29 mouse cellular contexts compared by ENCODE assay signal in genomic region chr10:116272156-116272555, GRCm38 (mm10). TPM values are rescaled to one million over a fixed set of nuclear protein-coding genes. Genes with fewer than 3 reads are reported as not detected.
A peak's percentile ranks its signal among the peaks of the same experiment; 100 is the strongest.
DNase-seq lines count a peak whose midpoint lies in the region; ATAC-seq and TF ChIP-seq lines count a peak whose summit lies in the region.
"Had no signal": no experiment of that assay in that cellular context is flagged by ENCODE, and none has a peak within 500 bp of the region (broad histone marks: within the 10 kb centered on the region; RNA-seq: fewer than 3 reads in every experiment).

No protein-coding gene starts in this region.

- no peak for TF ChIP-seq POLR2A in heart, adult 2 months (IDR thresholded peaks at IDR 0.05; ENCODE audit: insufficient read depth, low read depth, low read length)

- WGBS in heart, adult 2 months: 57% methylated on average over 3 of the region's 3 CpGs
- 46% methylated on average over 3 of the region's 3 CpGs for WGBS in heart, embryonic 13.5 days
- WGBS in kidney, postnatal 0 days: 70% methylated on average over 3 of the region's 3 CpGs

- TF ChIP-seq EP300 in heart, adult 2 months (IDR thresholded peaks at IDR 0.05; ENCODE audit: insufficient read depth, low read depth, low read length): no peak

- H3K4me1 ChIP-seq in heart, adult 2 months (ENCODE audit: control insufficient read depth, insufficient read depth, low read length): peaks cover 15% of the 10 kb centered on the region
- H3K4me1 ChIP-seq in heart, embryonic 13.5 days: peaks cover 40% of the 10 kb centered on the region
- peaks cover 12% of the 10 kb centered on the region; the same call in 1 of the 2 replicates for H3K4me1 ChIP-seq in kidney, postnatal 0 days (replicated peaks; ENCODE audit: insufficient read depth, low read length)
- H3K4me1 ChIP-seq: embryonic facial prominence, embryonic 12.5 days; embryonic facial prominence, embryonic 15.5 days had no signal

- no peaks in the 10 kb centered on the region for H3K79me2 ChIP-seq in heart, adult 2 months (replicated peaks; ENCODE audit: control insufficient read depth, insufficient read depth, low read length)

- H3K9me3 ChIP-seq in heart, embryonic 13.5 days: no peaks in the 10 kb centered on the region
- H3K9me3 ChIP-seq in kidney, postnatal 0 days (replicated peaks; ENCODE audit: low read length): no peaks in the 10 kb centered on the region
- H3K9me3 ChIP-seq: embryonic facial prominence, embryonic 12.5 days; embryonic facial prominence, embryonic 15.5 days; heart, embryonic 15.5 days; hindbrain, embryonic 10.5 days; hindbrain, embryonic 13.5 days; intestine, embryonic 15.5 days had no signal

- no peak for ATAC-seq in heart, embryonic 13.5 days (ENCODE audit: extremely low read depth, insufficient number of reproducible peaks, low FRiP score, low TSS enrichment)
- no peak for ATAC-seq in kidney, postnatal 0 days (replicated peaks; ENCODE audit: low FRiP score, low read depth)
- ATAC-seq: CD4-positive, CD25-positive, alpha-beta regulatory T cell, adult 4 months; forebrain, embryonic 14.5 days; forebrain, postnatal 0 days; hindbrain, embryonic 16.5 days; intestine, embryonic 15.5 days had no signal

- no peak overlapping the region for H3K4me3 ChIP-seq in heart, adult 2 months
- H3K4me3 ChIP-seq in heart, embryonic 13.5 days: no peak overlapping the region
- H3K4me3 ChIP-seq in kidney, postnatal 0 days (replicated peaks; ENCODE audit: low read depth, low read length): no peak overlapping the region
- H3K4me3 ChIP-seq: embryonic facial prominence, embryonic 12.5 days; embryonic facial prominence, embryonic 15.5 days; heart, embryonic 15.5 days; hindbrain, embryonic 10.5 days; hindbrain, embryonic 13.5 days; intestine, embryonic 15.5 days had no signal

- intact Hi-C loops in heart, adult 2 months (cut with DNase I): no loop called here
- intact Hi-C loops in heart, postnatal 25 days (cut with DNase I): no loop called here

- H3K27me3 ChIP-seq in heart, adult 2 months (ENCODE audit: control insufficient read depth, insufficient read depth, low read length): no peaks in the 10 kb centered on the region
- H3K27me3 ChIP-seq in heart, embryonic 13.5 days (replicated peaks): no peaks in the 10 kb centered on the region
- H3K27me3 ChIP-seq in kidney, postnatal 0 days (ENCODE audit: insufficient read depth, low read length): no peaks in the 10 kb centered on the region
- H3K27me3 ChIP-seq: embryonic facial prominence, embryonic 12.5 days; embryonic facial prominence, embryonic 15.5 days; heart, embryonic 15.5 days; hindbrain, embryonic 13.5 days; intestine, embryonic 15.5 days had no signal

- H3K27ac ChIP-seq in heart, adult 2 months: peak overlapping the region; percentile 2; the same call in 1 of the 2 replicates
- H3K27ac ChIP-seq in heart, embryonic 13.5 days (replicated peaks): 0 out of 2 replicates have a peak overlapping the region, but pooled peaks have one; percentile 48
- 0 out of 2 replicates have a peak overlapping the region, but pooled peaks have one; percentile 71 for H3K27ac ChIP-seq in kidney, postnatal 0 days
- H3K27ac ChIP-seq: embryonic facial prominence, embryonic 12.5 days; embryonic facial prominence, embryonic 15.5 days; hindbrain, embryonic 10.5 days; hindbrain, embryonic 13.5 days; intestine, embryonic 15.5 days had no signal

- no peak for DNase-seq in heart, adult 2 months
- DNase-seq in heart, postnatal 25 days (ENCODE audit: low spot score): no peak
- DNase-seq in heart, adult 9 months (ENCODE audit: low spot score in 2 of 2): no peak
- DNase-seq in kidney, postnatal 0 days (ENCODE audit: low spot score): no peak
- DNase-seq in kidney, adult 18-20 months: no peak
- peak; percentile 15 for DNase-seq in retina, postnatal 1 day
- no peak for DNase-seq in retina, embryonic 14.5 days (ENCODE audit: low spot score)
- DNase-seq: adrenal gland, adult 2 months; adrenal gland, postnatal 14 days; cerebellum, adult 11 months; cerebellum, adult 2 months; cerebellum, adult 9-11 months; cerebellum, postnatal 25 days; forebrain, postnatal 0 days; gastrocnemius, postnatal 25 days; kidney, adult 11 months had no signal

- H3K4me2 ChIP-seq in heart, embryonic 13.5 days: no peak overlapping the region
- no peak overlapping the region for H3K4me2 ChIP-seq in kidney, postnatal 0 days (ENCODE audit: low read length)
- H3K4me2 ChIP-seq: embryonic facial prominence, embryonic 12.5 days; embryonic facial prominence, embryonic 15.5 days; heart, embryonic 15.5 days; hindbrain, embryonic 13.5 days; intestine, embryonic 15.5 days had no signal

- H3K9ac ChIP-seq in heart, adult 2 months (ENCODE audit: low read depth, low read length): no peak overlapping the region
- H3K9ac ChIP-seq in heart, embryonic 13.5 days: no peak overlapping the region
- no peak overlapping the region for H3K9ac ChIP-seq in kidney, postnatal 0 days (ENCODE audit: low read depth, low read length)
- H3K9ac ChIP-seq: embryonic facial prominence, embryonic 12.5 days; embryonic facial prominence, embryonic 15.5 days; forebrain, postnatal 0 days; heart, embryonic 15.5 days; hindbrain, embryonic 13.5 days; intestine, embryonic 15.5 days had no signal

- H3K36me3 ChIP-seq in heart, adult 2 months (ENCODE audit: control insufficient read depth, insufficient read depth, low read length): peaks cover 13% of the 10 kb centered on the region
- H3K36me3 ChIP-seq in heart, embryonic 13.5 days: no peaks in the 10 kb centered on the region
- H3K36me3 ChIP-seq in kidney, postnatal 0 days (ENCODE audit: insufficient read depth, low read length): no peaks in the 10 kb centered on the region
- H3K36me3 ChIP-seq: embryonic facial prominence, embryonic 12.5 days; embryonic facial prominence, embryonic 15.5 days; heart, embryonic 15.5 days; hindbrain, embryonic 10.5 days; hindbrain, embryonic 13.5 days; intestine, embryonic 15.5 days had no signal

- TF ChIP-seq CTCF in heart, adult 2 months (IDR thresholded peaks at IDR 0.05): no peak
- no peak for TF ChIP-seq CTCF in kidney, postnatal 0 days (IDR thresholded peaks at IDR 0.05; ENCODE audit: low read depth)

RNA-seq across cellular contexts. Expression of gene Ptprb, which starts 3.2 kb away (rescaled TPM):
- total RNA-seq in heart, adult 2 months (2021): 10 to 100 TPM; 63.1 to 66.3 TPM
- polyA plus RNA-seq in heart, adult 2 months (2012; rRNA removed): 14.8 and 25.1 TPM in 2 replicates
- total RNA-seq in heart, postnatal 25 days (2021): 10 to 100 TPM; 64.6 to 77.4 TPM
- 5.4 and 6.4 TPM in 2 replicates for polyA plus RNA-seq in heart, embryonic 13.5 days (2015; fragmentation: Nextera tagmentation; extraction: Ambion mirVana)
- polyA plus RNA-seq in kidney, postnatal 0 days (2015; fragmentation: Nextera tagmentation; extraction: Ambion mirVana): 5.5 and 6.4 TPM in 2 replicates
- total RNA-seq: common myeloid progenitor, adult 5-6 weeks; granulocyte monocyte progenitor cell, adult 5-6 weeks; MEL had no signal
- polyA plus RNA-seq: CD4-positive, CD25-positive, alpha-beta regulatory T cell, adult 4 months had no signal

Comparison
In these comparisons a context has a peak if more than half of its experiments do, and no peak if none do; other contexts are left out.
1. H3K27ac ChIP-seq: peak in every context shown above with its lines; median percentile 71 in kidney, postnatal 0 days; 48 in heart, embryonic 13.5 days; 2 in heart, adult 2 months.